Mouse (Mus musculus) stomach, embryonic 15.5 days (tissue): ENCODE measurements around the gene Gm42791. TPM values are rescaled to one million over a fixed set of nuclear protein-coding genes. Genes with fewer than 3 reads are reported as not detected.

Experiments used
- ATAC-seq: fragments of 200-750 bp; cut with Nextera tagmentation; 2 replicates; pipeline ENCODE4 v1.8.0; 2017; ENCODE audit warnings: low read depth, moderate number of reproducible peaks, moderate TSS enrichment; ENCODE audit not compliant: insufficient read depth, low FRiP score
- H3K27ac ChIP-seq: fragments of 300-500 bp; sonication (generic); 2 replicates; pipeline ENCODE4 v1.5.1; 2015; ENCODE audit warnings: mild to moderate bottlenecking, inconsistent platforms
- H3K27me3 ChIP-seq: fragments of 300-500 bp; sonication (generic); replicated peaks from 2 replicates; pipeline ENCODE4 v1.6.1; 2015; ENCODE audit warnings: inconsistent platforms
- H3K36me3 ChIP-seq: fragments of 300-500 bp; sonication (generic); 2 replicates; pipeline ENCODE4 v1.6.1; 2015; ENCODE audit warnings: inconsistent platforms
- H3K4me1 ChIP-seq: fragments of 300-500 bp; sonication (generic); 2 replicates; pipeline ENCODE4 v1.6.1; 2015; ENCODE audit warnings: inconsistent platforms
- H3K4me2 ChIP-seq: fragments of 300-500 bp; sonication (generic); 2 replicates; pipeline ENCODE4 v1.6.1; 2015; ENCODE audit warnings: mild to moderate bottlenecking, inconsistent platforms
- H3K4me3 ChIP-seq: fragments of 300-500 bp; sonication (generic); replicated peaks from 2 replicates; pipeline ENCODE4 v1.5.1; 2015; ENCODE audit warnings: inconsistent platforms
- H3K9ac ChIP-seq: fragments of 300-500 bp; sonication (generic); 2 replicates; pipeline ENCODE4 v1.6.1; 2015; ENCODE audit warnings: inconsistent platforms
- H3K9me3 ChIP-seq: fragments of 300-500 bp; sonication (generic); 2 replicates; pipeline ENCODE4 v1.6.1; 2016; ENCODE audit warnings: inconsistent platforms
- WGBS: fragments of 180-500 bp; shearing (Covaris S2); methylation state at CpG from one replicate; pipeline ENCODE4 v1.1.7; 2015; 5-methylcytosine and 5-hydroxymethylcytosine counted together
- polyA plus RNA-seq: library from polyadenylated mRNA; unstranded; fragments of >200 nt; fragmentation: Nextera tagmentation; extraction: Ambion mirVana; gene quantifications from 2 replicates; pipeline ENCODE4 v1.2.1, GENCODE M21; 2015

Gm42791 gene
- polyA plus RNA-seq, 1 experiment from 2014 or later = 0.80 TPM

DNA sequence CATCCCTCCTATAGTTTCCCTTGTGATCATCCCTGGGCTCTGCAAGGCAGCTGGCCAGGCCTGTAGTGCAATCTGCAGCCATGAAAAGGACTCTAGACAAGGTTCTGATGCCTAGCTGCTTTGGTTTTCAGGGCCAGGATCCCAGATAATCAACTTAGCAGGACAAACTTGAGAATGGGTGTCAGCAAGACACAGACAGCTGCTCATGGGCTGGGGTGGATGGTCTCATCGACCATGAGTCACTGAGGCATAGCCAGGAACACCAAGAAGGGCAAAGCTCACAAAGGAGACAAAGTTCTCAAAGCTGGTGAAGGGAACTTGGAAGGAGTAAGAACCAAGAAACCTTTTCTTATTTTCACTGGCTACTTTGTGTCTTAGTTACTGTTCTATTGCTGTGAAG is 63.6 kb downstream of the Gm42791 start:
- Histone ChIP-seq H3K4me2 (no peak overlapping the region), H3K27me3 (no peaks in the 10 kb centered on the region), H3K4me1 (peaks cover 4% of the 10 kb centered on the region; the same call in 1 of the 2 replicates), H3K9me3 (no peaks in the 10 kb centered on the region), H3K9ac (no peak overlapping the region), H3K27ac (peak overlapping the region; percentile 67; the same call in 1 of the 2 replicates), H3K4me3 (no peak overlapping the region), H3K36me3 (no peaks in the 10 kb centered on the region)
- ATAC-seq = no peak
- 72% methylated on average over 1 of the region's 1 CpGs for WGBS

DNA sequence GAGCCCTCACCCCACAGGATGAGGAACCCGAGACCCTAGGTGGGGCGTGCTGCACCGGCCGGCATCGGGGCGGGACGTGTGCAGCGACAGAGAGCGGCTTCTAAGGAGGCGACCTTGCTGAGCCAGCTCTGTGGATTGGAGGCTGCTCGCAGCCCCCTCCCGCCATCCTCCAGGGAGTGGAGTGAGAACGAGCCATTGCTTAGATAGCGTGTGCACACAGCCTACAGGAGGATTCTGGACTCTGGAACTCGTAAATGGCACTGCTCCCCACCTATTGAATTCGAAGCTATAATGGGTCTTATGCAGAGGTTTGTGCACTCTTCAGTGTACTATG is 65.9 kb downstream of the Gm42791 start, which contains the start of gene Katnal1:
TSS of gene Katnal1 (minus strand) at position 205 of the 334 bp plus-strand sequence.
- H3K27me3 ChIP-seq = no peaks in the 10 kb centered on the region
- no peak; the same call in 1 of the 2 replicates for ATAC-seq
- WGBS = 1% methylated on average over 16 of the region's 16 CpGs

GRCm38 (mm10) chr5:148928382-148929115 is 66.4 kb downstream of the Gm42791 start:
- peak overlapping the region; percentile 89 for H3K4me2 ChIP-seq
- H3K4me3 ChIP-seq = peak overlapping the region; percentile 84
- no peaks in the 10 kb centered on the region for H3K27me3 ChIP-seq
- 0 out of 2 replicates have a peak, but pooled peaks cover 6% of the 10 kb centered on the region for H3K36me3 ChIP-seq
- WGBS = under 1% methylated on average over 69 of the region's 69 CpGs
- peaks cover 8% of the 10 kb centered on the region for H3K4me1 ChIP-seq
- peak overlapping the region; percentile 71 for H3K9ac ChIP-seq
- ATAC-seq = peak; percentile 96
- H3K9me3 ChIP-seq = no peaks in the 10 kb centered on the region
- peak overlapping the region; percentile 93 for H3K27ac ChIP-seq

More for the DNA sequence above, 65.9 kb downstream of the Gm42791 start, which contains the start of gene Katnal1:
- Histone ChIP-seq H3K4me3 (peak within 1 kb of the TSS; percentile 84), H3K9me3 (no peaks in the 10 kb centered on the region), H3K4me1 (peaks cover 4% of the 10 kb centered on the region; the same call in 1 of the 2 replicates), H3K9ac (peak within 1 kb of the TSS; percentile 71), H3K27ac (peak within 1 kb of the TSS; percentile 93), H3K4me2 (peak within 1 kb of the TSS; percentile 89), H3K36me3 (0 out of 2 replicates have a peak, but pooled peaks cover 6% of the 10 kb centered on the region)

DNA sequence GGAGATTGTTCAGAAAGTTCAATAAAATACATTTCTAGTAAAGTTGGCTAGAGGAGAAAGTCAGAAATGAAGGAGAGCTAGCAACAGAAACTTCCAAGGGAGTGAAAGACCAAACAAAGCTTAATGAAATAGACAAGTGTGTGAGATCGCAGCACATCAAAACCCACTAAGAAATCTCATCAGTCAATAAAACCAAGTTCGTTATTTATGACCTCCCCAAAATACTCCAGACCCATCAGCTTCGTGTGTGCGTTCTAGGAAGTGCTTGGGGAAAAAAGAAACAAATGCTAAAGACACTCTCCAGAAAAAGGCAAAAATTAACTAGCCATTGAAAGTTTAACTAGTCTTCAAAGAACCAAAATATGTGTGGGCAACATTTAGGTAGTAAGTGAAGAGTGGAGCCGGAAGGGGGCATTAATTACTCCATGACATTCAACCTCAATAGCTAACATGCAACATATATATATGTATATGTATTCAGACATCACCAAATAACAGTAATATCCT is 67.2 kb downstream of the Gm42791 start:
- peaks cover 8% of the 10 kb centered on the region for H3K4me1 ChIP-seq
- no peaks in the 10 kb centered on the region for H3K9me3 ChIP-seq
- 0 out of 2 replicates have a peak, but pooled peaks cover 6% of the 10 kb centered on the region for H3K36me3 ChIP-seq
- peak overlapping the region; percentile 51 for H3K4me2 ChIP-seq
- H3K4me3 ChIP-seq = peak overlapping the region; percentile 84
- 39% methylated on average over 5 of the region's 5 CpGs for WGBS
- no peaks in the 10 kb centered on the region for H3K27me3 ChIP-seq
- H3K27ac ChIP-seq = peak overlapping the region; percentile 70; the same call in 1 of the 2 replicates
- no peak for ATAC-seq
- H3K9ac ChIP-seq = peak overlapping the region; percentile 62; the same call in 1 of the 2 replicates

DNA sequence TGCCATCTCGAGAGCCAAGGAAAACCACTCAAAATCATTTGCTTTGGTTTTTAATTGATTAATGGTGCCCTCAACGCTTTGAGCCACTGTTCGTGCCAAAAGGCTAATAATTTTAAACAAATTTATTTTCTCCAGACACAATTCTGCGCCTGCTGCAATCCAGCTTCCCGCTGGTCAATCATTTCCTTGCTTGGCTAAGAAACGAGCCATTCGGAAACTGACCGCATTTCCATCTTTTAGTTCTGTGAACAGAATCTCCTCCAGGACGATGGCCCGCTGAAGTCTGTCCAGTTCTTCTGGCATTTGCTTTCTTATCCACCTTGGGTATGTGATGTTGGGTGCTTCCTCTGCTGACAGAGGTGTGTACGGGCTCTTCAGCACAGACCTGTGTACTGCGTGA is 70.4 kb downstream of the Gm42791 start:
- Histone ChIP-seq H3K36me3 (0 out of 2 replicates have a peak, but pooled peaks cover 6% of the 10 kb centered on the region), H3K27me3 (no peaks in the 10 kb centered on the region), H3K4me3 (no peak overlapping the region), H3K9ac (no peak overlapping the region), H3K27ac (no peak overlapping the region), H3K4me2 (no peak overlapping the region), H3K4me1 (peaks cover 8% of the 10 kb centered on the region), H3K9me3 (no peaks in the 10 kb centered on the region)
- ATAC-seq = no peak
- WGBS = 71% methylated on average over 12 of the region's 12 CpGs

DNA sequence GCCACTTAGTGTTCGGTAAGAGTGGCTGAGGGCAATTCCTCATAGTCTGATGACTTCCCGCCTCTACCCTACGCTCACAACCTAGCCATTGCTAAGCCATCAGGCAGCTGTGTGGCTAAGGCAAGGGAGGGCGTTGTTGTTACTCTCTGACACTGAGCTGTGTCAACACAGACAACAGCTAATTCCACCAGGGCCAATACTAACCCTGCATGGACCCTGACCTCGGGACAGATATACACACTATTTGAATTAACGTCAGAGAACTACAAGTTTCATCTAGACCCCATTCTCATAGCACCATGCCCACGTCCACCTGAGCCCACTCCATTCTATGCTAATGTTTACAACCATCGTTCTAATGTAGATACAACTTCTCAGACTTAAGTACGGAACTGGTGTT is 70.9 kb downstream of the Gm42791 start:
- H3K27ac ChIP-seq = no peak overlapping the region
- 0 out of 2 replicates have a peak, but pooled peaks cover 6% of the 10 kb centered on the region for H3K36me3 ChIP-seq
- no peaks in the 10 kb centered on the region for H3K27me3 ChIP-seq
- peaks cover 5% of the 10 kb centered on the region for H3K4me1 ChIP-seq
- no peaks in the 10 kb centered on the region for H3K9me3 ChIP-seq
- H3K9ac ChIP-seq = no peak overlapping the region
- ATAC-seq = no peak
- WGBS = 61% methylated on average over 9 of the region's 9 CpGs
- no peak overlapping the region for H3K4me3 ChIP-seq
- no peak overlapping the region for H3K4me2 ChIP-seq

- WGBS = 53% methylated on average over 10 of the region's 10 CpGs
Observed at GRCm38 (mm10) chr5:148923408-148923807, 71.5 kb downstream of the Gm42791 start.

DNA sequence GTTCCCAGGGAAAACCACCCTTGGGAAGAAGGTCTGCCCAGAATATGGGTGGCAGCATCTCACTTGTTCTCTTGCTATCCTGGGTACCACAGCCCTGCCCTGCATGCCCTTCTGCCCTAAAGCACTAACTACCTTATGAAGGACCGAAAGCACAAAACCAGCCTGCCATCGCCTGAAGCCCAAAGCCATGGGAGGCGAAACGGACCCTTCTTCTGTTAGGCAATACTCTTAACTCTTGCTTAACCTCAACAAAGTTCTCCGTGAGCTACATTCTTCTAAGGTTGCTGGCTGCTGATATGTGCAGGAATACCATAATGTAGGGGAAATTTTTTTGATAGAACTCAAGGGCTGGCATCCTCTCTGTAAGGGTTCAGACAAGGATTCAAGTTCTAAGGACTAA is 72.2 kb downstream of the Gm42791 start:
- no peak overlapping the region for H3K9ac ChIP-seq
- no peak overlapping the region for H3K4me3 ChIP-seq
- H3K36me3 ChIP-seq = 0 out of 2 replicates have a peak, but pooled peaks cover 9% of the 10 kb centered on the region
- no peaks in the 10 kb centered on the region for H3K27me3 ChIP-seq
- H3K4me1 ChIP-seq = peaks cover 3% of the 10 kb centered on the region; the same call in 1 of the 2 replicates
- no peak for ATAC-seq
- 80% methylated on average over 5 of the region's 5 CpGs for WGBS
- no peak overlapping the region for H3K27ac ChIP-seq
- H3K9me3 ChIP-seq = no peaks in the 10 kb centered on the region
- no peak overlapping the region for H3K4me2 ChIP-seq

More at GRCm38 (mm10) chr5:148923408-148923807, 71.5 kb downstream of the Gm42791 start:
- Histone ChIP-seq H3K36me3 (0 out of 2 replicates have a peak, but pooled peaks cover 6% of the 10 kb centered on the region), H3K9me3 (no peaks in the 10 kb centered on the region), H3K4me3 (no peak overlapping the region), H3K9ac (no peak overlapping the region), H3K4me1 (peaks cover 3% of the 10 kb centered on the region; the same call in 1 of the 2 replicates), H3K27me3 (no peaks in the 10 kb centered on the region), H3K4me2 (no peak overlapping the region), H3K27ac (no peak overlapping the region)
- ATAC-seq = no peak

GRCm38 (mm10) chr5:148918049-148918448 is 76.9 kb downstream of the Gm42791 start:
- no peak for ATAC-seq
- Histone ChIP-seq H3K27me3 (no peaks in the 10 kb centered on the region), H3K4me2 (no peak overlapping the region), H3K4me1 (no peaks in the 10 kb centered on the region), H3K36me3 (0 out of 2 replicates have a peak, but pooled peaks cover 3% of the 10 kb centered on the region), H3K9me3 (no peaks in the 10 kb centered on the region), H3K4me3 (no peak overlapping the region), H3K9ac (no peak overlapping the region), H3K27ac (no peak overlapping the region)
- WGBS = 79% methylated on average over 5 of the region's 5 CpGs

DNA sequence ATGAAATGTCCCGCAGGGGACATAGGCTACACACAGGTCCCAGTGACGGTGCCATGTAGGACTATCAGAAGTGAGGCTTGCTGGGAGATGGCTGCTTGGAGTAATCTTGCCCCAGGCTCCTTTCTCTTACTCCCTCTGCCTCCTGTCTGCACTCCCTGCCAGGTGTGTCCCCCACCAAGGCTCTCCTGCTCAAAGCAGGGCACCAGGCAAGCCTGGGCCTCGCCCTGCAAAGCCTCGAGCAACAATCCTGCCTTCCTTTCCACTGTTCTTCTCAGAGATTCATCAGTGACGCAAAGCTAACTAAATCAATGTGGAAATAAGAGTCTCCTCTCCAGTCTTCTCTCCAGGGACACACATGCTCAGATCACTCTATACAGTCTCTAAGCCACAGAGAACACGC is 78.2 kb downstream of the Gm42791 start:
- H3K4me3 ChIP-seq = no peak overlapping the region
- H3K36me3 ChIP-seq = 0 out of 2 replicates have a peak, but pooled peaks cover 3% of the 10 kb centered on the region
- H3K4me2 ChIP-seq = no peak overlapping the region
- no peak overlapping the region for H3K27ac ChIP-seq
- H3K27me3 ChIP-seq = no peaks in the 10 kb centered on the region
- WGBS = 84% methylated on average over 6 of the region's 6 CpGs
- no peaks in the 10 kb centered on the region for H3K9me3 ChIP-seq
- no peaks in the 10 kb centered on the region for H3K4me1 ChIP-seq
- no peak overlapping the region for H3K9ac ChIP-seq
- no peak for ATAC-seq

DNA sequence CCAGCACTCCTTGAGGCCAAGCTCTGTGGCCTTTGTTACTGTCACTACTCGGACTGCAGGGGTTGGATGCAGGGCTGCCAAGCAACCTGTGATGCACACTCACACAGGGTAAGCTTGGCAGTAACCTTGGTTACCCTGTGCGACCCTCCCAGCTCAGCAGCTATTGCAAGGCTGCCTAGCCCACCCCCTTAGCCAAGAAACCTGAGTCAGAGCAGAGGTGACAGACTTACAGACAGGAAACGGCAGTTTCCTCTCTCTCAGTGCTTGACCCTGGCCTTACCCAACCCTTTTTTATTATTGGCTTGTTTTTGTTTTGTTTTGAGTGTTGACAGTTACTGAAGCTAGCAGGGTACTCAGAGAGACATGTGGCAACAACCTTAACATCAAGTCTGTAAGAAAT is 82.7 kb downstream of the Gm42791 start:
- ATAC-seq = no peak
- H3K9me3 ChIP-seq = no peaks in the 10 kb centered on the region
- WGBS = 46% methylated on average over 3 of the region's 3 CpGs

DNA sequence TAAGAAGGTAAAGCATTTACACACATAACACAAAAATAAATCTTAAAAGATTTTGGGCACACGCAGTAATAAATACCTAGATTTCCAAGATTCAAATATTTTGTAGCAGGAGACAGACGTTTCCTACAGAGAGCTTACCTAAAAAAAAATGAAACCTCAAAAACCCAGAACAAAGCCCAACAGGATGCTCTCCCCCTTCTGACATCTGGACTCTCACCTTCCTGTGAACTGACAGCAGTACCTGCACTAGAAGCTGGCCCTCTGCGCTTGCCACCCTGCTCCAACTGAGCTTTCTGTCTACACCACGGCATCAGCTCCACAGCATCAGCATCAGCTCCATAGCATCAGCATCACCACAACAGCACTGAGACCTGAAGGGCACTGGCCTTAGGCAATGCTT is 84.9 kb downstream of the Gm42791 start:
- Histone ChIP-seq H3K36me3 (no peaks in the 10 kb centered on the region), H3K27ac (no peak overlapping the region), H3K27me3 (no peaks in the 10 kb centered on the region), H3K4me1 (0 out of 2 replicates have a peak, but pooled peaks cover 9% of the 10 kb centered on the region), H3K9me3 (no peaks in the 10 kb centered on the region), H3K4me3 (no peak overlapping the region), H3K9ac (no peak overlapping the region), H3K4me2 (no peak overlapping the region)
- 83% methylated on average over 4 of the region's 4 CpGs for WGBS
- ATAC-seq = no peak

More for the DNA sequence above, 82.7 kb downstream of the Gm42791 start:
- no peaks in the 10 kb centered on the region for H3K27me3 ChIP-seq
- 0 out of 2 replicates have a peak, but pooled peaks cover 9% of the 10 kb centered on the region for H3K4me1 ChIP-seq
- no peak overlapping the region for H3K27ac ChIP-seq
- H3K4me3 ChIP-seq = no peak overlapping the region
- no peak overlapping the region for H3K9ac ChIP-seq
- no peaks in the 10 kb centered on the region for H3K36me3 ChIP-seq
- no peak overlapping the region for H3K4me2 ChIP-seq
